Comparison of ENCODE assay signal across 10 mouse cellular contexts in the genomic region with DNA sequence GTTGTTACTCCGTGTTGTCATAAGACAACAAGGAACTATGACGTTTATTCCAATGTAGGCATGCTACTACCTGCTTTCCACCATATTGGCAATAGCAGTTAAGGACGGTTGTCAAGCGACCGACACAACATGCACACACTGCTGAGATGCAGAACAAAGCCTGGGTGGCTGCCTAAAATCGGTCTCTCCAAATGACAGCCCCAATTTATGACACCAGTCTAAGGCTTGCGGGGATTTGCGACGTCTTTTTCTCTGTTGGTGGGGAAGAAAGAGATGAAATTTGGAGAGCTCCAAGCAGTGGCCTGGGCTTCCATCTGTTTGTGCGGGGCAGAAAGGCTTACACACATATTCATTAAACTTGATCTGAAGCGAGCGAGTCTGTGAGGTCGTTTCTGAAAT. TPM values are rescaled to one million over a fixed set of nuclear protein-coding genes. Genes with fewer than 3 reads are reported as not detected.
DNase-seq lines count a peak whose midpoint lies in the region; ATAC-seq lines count a peak whose summit lies in the region.
"Had no signal": no experiment of that assay in that cellular context is flagged by ENCODE, and none has a peak within 500 bp of the region (broad histone marks: within the 10 kb centered on the region; RNA-seq: fewer than 3 reads in every experiment).

No protein-coding gene starts in this region.

- peak; percentile 8 for DNase-seq in retina, embryonic 14.5 days (ENCODE audit: low spot score)
- DNase-seq in retina, postnatal 1 day, result no peak
- DNase-seq in forebrain, embryonic 11.5 days (ENCODE audit: low spot score), result no peak
- DNase-seq in layer of hippocampus, postnatal 14 days (ENCODE audit: low spot score in 2 of 2), result peak; percentile 48 to 59
- peak; percentile 41 for DNase-seq in right cerebral cortex, postnatal 4 days
- DNase-seq in lung, postnatal 36 days, result no peak
- no peak for DNase-seq in kidney, postnatal 4 days
- DNase-seq: liver, embryonic 13.5 days had no signal

- 16% methylated on average over 13 of the region's 13 CpGs for WGBS in forebrain, embryonic 11.5 days

- H3K4me1 ChIP-seq in forebrain, embryonic 11.5 days (replicated peaks; ENCODE audit: control insufficient read depth, insufficient read depth, low read length), result peaks cover 3% of the 10 kb centered on the region; the same call in 1 of the 2 replicates
- H3K4me1 ChIP-seq: liver, embryonic 13.5 days had no signal

- peak overlapping the region; percentile 98 for H3K4me2 ChIP-seq in forebrain, embryonic 11.5 days (ENCODE audit: low read depth, low read length, severe bottlenecking)

- H3K9me3 ChIP-seq in forebrain, embryonic 11.5 days (ENCODE audit: control insufficient read depth, low read length), result no peaks in the 10 kb centered on the region
- H3K9me3 ChIP-seq: liver, embryonic 13.5 days had no signal

- H3K4me3 ChIP-seq in forebrain, embryonic 11.5 days (ENCODE audit: low read depth, low read length), result peak overlapping the region; percentile 61; the same call in 1 of the 2 replicates

- peak overlapping the region; percentile 61; the same call in 1 of the 2 replicates for H3K9ac ChIP-seq in forebrain, embryonic 11.5 days (ENCODE audit: low read length)
- H3K9ac ChIP-seq: liver, embryonic 13.5 days had no signal

- no peaks in the 10 kb centered on the region for H3K36me3 ChIP-seq in forebrain, embryonic 11.5 days (ENCODE audit: control insufficient read depth, insufficient read depth, low read length)
- H3K36me3 ChIP-seq: liver, embryonic 13.5 days had no signal

- peaks cover 10% of the 10 kb centered on the region for H3K27me3 ChIP-seq in forebrain, embryonic 11.5 days (ENCODE audit: control insufficient read depth, insufficient read depth, low read length)

- no peak overlapping the region for H3K27ac ChIP-seq in forebrain, embryonic 11.5 days (ENCODE audit: low read depth, low read length)
- H3K27ac ChIP-seq: liver, embryonic 13.5 days had no signal

- ATAC-seq in forebrain, embryonic 11.5 days (replicated peaks; ENCODE audit: low FRiP score), result no peak
- ATAC-seq in megakaryocyte-erythroid progenitor cell, adult 5-6 weeks (replicated peaks; ENCODE audit: low FRiP score, low TSS enrichment, poor library complexity, severe bottlenecking), result no peak

RNA-seq across cellular contexts. Expression of a gene that starts 1.2 kb away (rescaled TPM):
- polyA plus RNA-seq in forebrain, embryonic 11.5 days (2014; fragmentation: Nextera tagmentation; extraction: Ambion mirVana), result 2.8 and 2.9 TPM in 2 replicates
- 100 to 1,000 TPM; 203 to 208 TPM for total RNA-seq in layer of hippocampus, postnatal 14 days (2021)
- total RNA-seq in megakaryocyte-erythroid progenitor cell, adult 5-6 weeks (2014; fragmentation: Nextera tagmentation), result not detected in 2 replicates
- not detected in 2 replicates for total RNA-seq in megakaryocyte-erythroid progenitor cell, adult 5-6 weeks (2017)
- polyA plus RNA-seq: small intestine, adult 2 months had no signal

Comparison
In these comparisons a context has a peak if more than half of its experiments do, and no peak if none do; other contexts are left out.
1. DNase-seq: peak in retina, embryonic 14.5 days (single experiment), layer of hippocampus, postnatal 14 days (2 of 2) and right cerebral cortex, postnatal 4 days (single experiment); none in retina, postnatal 1 day (single experiment), forebrain, embryonic 11.5 days (single experiment), lung, postnatal 36 days (single experiment) and kidney, postnatal 4 days (0 of 2).
2. RNA of a gene that starts 1.2 kb away (total RNA-seq): 203 to 208 TPM in layer of hippocampus, postnatal 14 days; not detected in megakaryocyte-erythroid progenitor cell, adult 5-6 weeks; every median in the first group is over 100 times any median in the second.